Mouse (Mus musculus) lung, embryonic 14.5 days (tissue): ENCODE measurements around the gene Zfyve19. TPM values are rescaled to one million over a fixed set of nuclear protein-coding genes. Genes with fewer than 3 reads are reported as not detected.
A peak's percentile ranks its signal among the peaks of the same experiment; 100 is the strongest.

Experiments
- ATAC-seq: fragments of 200-750 bp; cut with Nextera tagmentation; 2 replicates; pipeline ENCODE4 v1.8.0; 2017; ENCODE audit warnings: mild to moderate bottlenecking, moderate TSS enrichment, moderate library complexity; ENCODE audit not compliant: insufficient read depth
- DNase-seq: peaks from one replicate; pipeline ENCODE4 v3.0.0-alpha.2; 2015
- H3K27ac ChIP-seq: fragments of 300-500 bp; sonication (generic); 2 replicates; pipeline ENCODE4 v1.5.1; 2014; ENCODE audit warnings: low read depth, mild to moderate bottlenecking, moderate library complexity
- H3K27me3 ChIP-seq: fragments of 300-500 bp; sonication (generic); 2 replicates; pipeline ENCODE4 v1.6.1; 2014; ENCODE audit warnings: low read length, control low read depth; ENCODE audit not compliant: insufficient read depth
- H3K36me3 ChIP-seq: fragments of 300-500 bp; sonication (generic); 2 replicates; pipeline ENCODE4 v1.6.1; 2014; ENCODE audit warnings: control low read depth; ENCODE audit not compliant: insufficient read depth
- H3K4me1 ChIP-seq: fragments of 300-500 bp; sonication (generic); 2 replicates; pipeline ENCODE4 v1.6.1; 2014; ENCODE audit warnings: antibody characterized with exemption, control low read depth; ENCODE audit not compliant: insufficient read depth
- H3K4me2 ChIP-seq: fragments of 300-500 bp; sonication (generic); 2 replicates; pipeline ENCODE4 v1.6.1; 2014; ENCODE audit warnings: mild to moderate bottlenecking
- H3K4me3 ChIP-seq: fragments of 300-500 bp; sonication (generic); 2 replicates; pipeline ENCODE4 v1.5.1; 2014; ENCODE audit warnings: low read depth, low read length
- H3K9ac ChIP-seq: fragments of 300-500 bp; sonication (generic); 2 replicates; pipeline ENCODE4 v1.6.1; 2014
- H3K9me3 ChIP-seq: fragments of 300-500 bp; sonication (generic); 2 replicates; pipeline ENCODE4 v1.6.1; 2016; ENCODE audit warnings: low read depth, low read length, control low read depth
- CTCF ChIP-seq: IDR thresholded peaks from 2 replicates; pipeline ENCODE4 v1.5.1; 2016; ENCODE audit warnings: antibody characterized with exemption, low read depth
- WGBS: fragments of 180-500 bp; shearing (Covaris S2); extraction: QIAGEN DNeasy Blood & Tissue Kit; methylation state at CpG from one replicate; pipeline ENCODE4 v1.1.7; 2014; 5-methylcytosine and 5-hydroxymethylcytosine counted together
- polyA plus RNA-seq: library from polyadenylated mRNA; unstranded; fragments of >200 nt; fragmentation: Nextera tagmentation; extraction: Ambion mirVana; gene quantifications from 2 replicates; pipeline ENCODE4 v1.2.1, GENCODE M21; 2014

Zfyve19 gene
- polyA plus RNA-seq, 1 experiment from 2014 or later, result 50.5 TPM

DNA sequence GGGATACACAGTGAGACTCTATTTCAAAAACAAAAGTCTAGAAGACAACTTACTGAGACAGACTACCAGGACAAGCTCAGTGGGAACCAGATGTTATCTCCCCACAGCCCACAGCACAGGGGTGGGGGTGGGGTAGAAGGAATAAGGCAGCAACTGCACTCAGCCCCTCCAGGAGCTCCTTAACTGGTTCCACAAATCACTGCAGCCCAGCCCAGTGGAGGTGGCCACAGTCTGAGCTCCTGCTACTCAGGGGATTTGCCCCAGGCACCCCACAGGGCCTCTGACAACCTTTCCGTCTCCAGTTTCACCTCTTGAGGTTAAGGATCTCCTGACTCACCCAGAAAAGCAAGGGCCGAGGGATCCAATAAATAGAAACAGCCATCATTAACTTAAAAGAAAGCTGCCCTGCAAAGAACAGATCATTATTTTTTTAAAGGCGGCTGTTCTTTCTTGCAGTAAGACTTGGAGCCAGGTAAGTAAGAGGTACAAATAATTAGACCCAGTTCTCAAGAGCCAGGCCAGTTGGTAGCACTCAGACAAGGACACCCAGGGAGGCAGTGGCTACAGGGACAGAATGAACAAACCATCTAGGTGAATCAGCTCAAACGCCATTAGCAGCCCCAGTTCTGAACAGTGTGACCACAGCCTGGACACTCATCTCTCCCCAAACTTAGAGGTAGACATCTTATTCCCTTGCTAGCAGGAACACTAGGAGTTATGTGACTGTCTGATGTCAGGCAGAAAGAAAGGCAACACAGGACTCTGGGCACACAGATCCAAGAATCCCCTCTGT is 11.9 kb upstream of the Zfyve19 start:
- H3K4me1 ChIP-seq, result no peaks in the 10 kb centered on the region
- ATAC-seq, result no peak
- no peak overlapping the region for H3K27ac ChIP-seq

DNA sequence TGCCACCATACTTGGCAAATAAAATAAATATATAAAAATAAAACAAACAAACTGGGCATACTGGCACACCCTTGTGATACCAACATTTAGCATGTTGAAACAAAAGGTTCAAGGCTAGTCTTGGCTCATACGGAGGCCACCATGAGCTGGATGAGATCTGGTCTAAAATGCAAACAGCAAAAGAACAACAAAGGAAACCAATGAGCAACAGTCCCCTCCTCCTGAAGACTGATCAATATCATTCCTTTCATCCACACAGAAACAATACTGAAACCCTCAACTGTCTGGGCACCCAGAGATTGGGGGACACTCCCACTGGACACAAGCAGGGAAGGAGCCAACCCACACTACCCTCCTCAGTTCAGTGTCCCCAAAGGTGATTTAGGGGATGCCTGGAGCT is 10.9 kb upstream of the Zfyve19 start:
- no peaks in the 10 kb centered on the region for H3K9me3 ChIP-seq
- H3K27ac ChIP-seq, result no peak overlapping the region
- DNase-seq, result no peak
- no peak overlapping the region for H3K4me2 ChIP-seq
- 74% methylated on average over 1 of the region's 1 CpGs for WGBS
- TF ChIP-seq CTCF, result no peak
- no peak for ATAC-seq
- H3K27me3 ChIP-seq, result no peaks in the 10 kb centered on the region
- no peaks in the 10 kb centered on the region for H3K36me3 ChIP-seq
- no peak overlapping the region for H3K9ac ChIP-seq
- no peaks in the 10 kb centered on the region for H3K4me1 ChIP-seq
- H3K4me3 ChIP-seq, result no peak overlapping the region

More for the DNA sequence above, 11.9 kb upstream of the Zfyve19 start:
- Histone ChIP-seq H3K36me3 (no peaks in the 10 kb centered on the region), H3K9me3 (no peaks in the 10 kb centered on the region), H3K27me3 (no peaks in the 10 kb centered on the region), H3K4me3 (no peak overlapping the region), H3K9ac (no peak overlapping the region), H3K4me2 (no peak overlapping the region)
- DNase-seq, result no peak
- 38% methylated on average over 4 of the region's 4 CpGs for WGBS
- TF ChIP-seq CTCF, result no peak

DNA sequence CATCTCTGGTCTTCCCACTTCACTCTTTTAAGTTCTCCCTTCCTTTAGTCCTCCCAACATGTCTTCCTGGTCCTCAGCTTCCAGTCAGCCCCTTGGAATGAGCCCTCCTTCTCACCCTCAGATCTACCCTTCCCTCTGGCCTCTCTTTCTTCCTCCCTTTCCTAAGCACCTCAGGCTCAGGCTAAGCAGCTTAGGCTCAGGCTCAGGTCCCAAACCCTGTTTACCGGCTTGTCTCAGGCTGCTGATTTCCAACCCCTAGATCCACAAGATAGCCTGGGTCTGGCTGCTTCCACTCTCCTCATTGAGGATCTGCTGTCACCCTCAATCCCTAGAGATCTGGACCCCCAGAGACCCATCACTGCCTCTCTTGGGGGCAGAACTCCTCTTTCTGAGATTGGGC is 10.4 kb upstream of the Zfyve19 start:
- no peaks in the 10 kb centered on the region for H3K9me3 ChIP-seq
- no peaks in the 10 kb centered on the region for H3K27me3 ChIP-seq
- no peak overlapping the region for H3K9ac ChIP-seq
- WGBS, result 26% methylated on average over 1 of the region's 1 CpGs
- no peak overlapping the region for H3K4me3 ChIP-seq
- H3K27ac ChIP-seq, result no peak overlapping the region
- no peaks in the 10 kb centered on the region for H3K36me3 ChIP-seq
- DNase-seq (no peak), ATAC-seq (no peak)
- no peak overlapping the region for H3K4me2 ChIP-seq
- no peak for TF ChIP-seq CTCF
- H3K4me1 ChIP-seq, result no peaks in the 10 kb centered on the region

DNA sequence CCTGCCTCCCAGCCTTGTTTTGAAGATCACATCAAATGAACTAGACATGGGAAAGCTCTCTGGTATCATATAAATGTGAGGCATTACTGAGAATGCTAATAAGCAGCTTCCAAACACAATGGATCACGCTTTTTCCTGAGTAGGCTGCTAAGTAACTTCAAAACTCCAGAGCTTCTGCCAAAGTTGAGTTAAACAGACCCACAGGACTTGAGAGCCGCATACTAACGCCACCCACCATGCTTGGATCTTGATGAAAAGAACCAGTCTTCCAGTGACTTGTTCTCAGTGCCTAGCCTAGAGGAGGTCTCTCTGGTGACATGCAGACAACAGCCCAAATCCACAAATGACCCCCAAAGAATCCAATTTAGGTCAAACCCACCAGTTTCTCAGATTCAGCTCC is 9.5 kb upstream of the Zfyve19 start:
- Histone ChIP-seq H3K4me1 (no peaks in the 10 kb centered on the region), H3K36me3 (no peaks in the 10 kb centered on the region), H3K27me3 (no peaks in the 10 kb centered on the region), H3K27ac (no peak overlapping the region), H3K4me3 (no peak overlapping the region), H3K4me2 (no peak overlapping the region), H3K9ac (no peak overlapping the region), H3K9me3 (no peaks in the 10 kb centered on the region)
- no peak for TF ChIP-seq CTCF
- WGBS, result 74% methylated on average over 3 of the region's 3 CpGs
- DNase-seq (no peak), ATAC-seq (no peak)

DNA sequence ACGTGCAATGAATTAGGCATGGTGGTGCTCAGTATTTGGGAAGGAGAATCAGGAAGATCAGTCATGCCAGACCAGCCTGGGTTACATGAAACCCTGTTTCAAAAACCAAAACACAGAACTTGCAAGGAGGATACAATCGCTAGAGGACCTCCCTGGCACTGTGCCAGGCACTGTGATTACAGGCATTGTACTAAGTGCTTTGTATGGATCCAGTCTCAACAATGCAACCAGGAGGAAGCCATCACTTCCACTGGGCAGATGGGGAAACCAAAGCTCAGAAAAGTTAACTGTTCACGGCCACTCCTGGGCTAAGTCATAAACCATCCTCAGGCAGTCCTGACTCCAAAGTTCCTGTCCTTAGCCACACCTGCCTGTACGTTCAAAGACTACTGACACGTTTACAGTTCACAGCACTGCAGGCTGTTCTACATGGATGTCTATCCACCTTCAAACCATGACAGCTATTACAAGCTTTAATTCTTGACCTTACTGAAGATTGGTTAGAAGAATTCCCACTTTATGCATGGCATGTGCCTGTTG is 5.4 kb upstream of the Zfyve19 start:
- H3K4me1 ChIP-seq, result no peaks in the 10 kb centered on the region
- WGBS, result 47% methylated on average over 5 of the region's 5 CpGs
- ATAC-seq, result no peak
- H3K4me2 ChIP-seq, result no peak overlapping the region
- no peaks in the 10 kb centered on the region for H3K9me3 ChIP-seq
- H3K9ac ChIP-seq, result no peak overlapping the region
- H3K4me3 ChIP-seq, result no peak overlapping the region
- DNase-seq, result peak; percentile 76
- no peak overlapping the region for H3K27ac ChIP-seq
- H3K36me3 ChIP-seq, result no peaks in the 10 kb centered on the region
- no peak for TF ChIP-seq CTCF
- no peaks in the 10 kb centered on the region for H3K27me3 ChIP-seq

DNA sequence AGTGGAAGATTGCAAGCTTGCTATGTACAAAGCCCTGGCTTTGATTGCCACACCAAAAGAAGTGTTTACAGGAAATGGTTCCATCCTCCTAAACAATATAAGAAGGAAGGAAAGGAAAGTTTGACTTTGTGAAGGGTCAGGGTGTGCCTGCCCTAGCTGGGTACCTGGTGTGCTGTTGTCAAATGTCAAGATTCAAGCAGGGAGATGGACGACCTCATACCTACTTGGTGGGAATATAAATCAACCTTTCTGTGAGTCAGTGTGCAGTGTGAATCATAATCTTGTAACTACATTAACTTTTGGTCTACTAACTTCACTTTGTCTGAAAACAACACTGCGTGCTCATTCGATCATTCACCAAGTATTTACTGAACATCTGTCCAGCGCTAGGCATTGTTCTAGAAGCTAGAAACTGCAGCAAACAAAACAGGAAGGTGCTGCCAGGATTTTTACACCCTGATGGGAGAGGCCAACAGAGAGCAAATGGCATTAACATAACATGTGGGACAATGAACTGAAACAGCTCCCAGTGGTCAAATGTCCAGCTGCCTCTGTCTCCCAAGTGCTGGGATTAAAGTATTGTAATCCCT is 4.5 kb upstream of the Zfyve19 start:
- WGBS, result 73% methylated on average over 4 of the region's 4 CpGs
- H3K4me2 ChIP-seq, result no peak overlapping the region
- H3K27ac ChIP-seq, result peak overlapping the region; percentile 42; the same call in 1 of the 2 replicates
- H3K9me3 ChIP-seq, result no peaks in the 10 kb centered on the region
- no peaks in the 10 kb centered on the region for H3K36me3 ChIP-seq
- TF ChIP-seq CTCF, result no peak
- DNase-seq (no peak), ATAC-seq (no peak)
- no peak overlapping the region for H3K4me3 ChIP-seq
- no peak overlapping the region for H3K9ac ChIP-seq
- no peaks in the 10 kb centered on the region for H3K4me1 ChIP-seq
- no peaks in the 10 kb centered on the region for H3K27me3 ChIP-seq

DNA sequence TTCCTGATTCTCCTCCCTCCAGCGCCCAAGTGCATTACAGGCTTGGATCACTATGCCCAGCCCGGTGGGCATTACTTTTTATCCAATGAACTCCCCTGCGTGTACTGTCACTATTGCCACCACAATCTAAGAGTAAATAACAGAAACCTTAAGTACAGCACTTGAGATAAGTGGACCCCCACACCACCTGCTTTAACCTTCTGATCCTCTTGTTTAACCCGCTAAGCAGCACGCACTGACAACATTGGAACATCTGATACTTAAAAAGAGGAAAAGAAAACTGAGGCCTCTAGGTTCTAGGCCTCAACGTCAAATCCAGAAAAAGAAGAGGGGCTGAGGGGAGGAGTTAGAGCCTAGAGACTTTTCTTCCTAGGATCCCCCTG is 465 bp upstream of the Zfyve19 start:
- Histone ChIP-seq H3K27me3 (no peaks in the 10 kb centered on the region), H3K36me3 (peaks cover 22% of the 10 kb centered on the region; the same call in 1 of the 2 replicates), H3K9ac (peak overlapping the region; percentile 56), H3K4me3 (peak overlapping the region; percentile 66), H3K9me3 (no peaks in the 10 kb centered on the region), H3K4me1 (no peaks in the 10 kb centered on the region), H3K4me2 (peak overlapping the region; percentile 71), H3K27ac (peak overlapping the region; percentile 91)
- DNase-seq (no peak), ATAC-seq (no peak; the same call in 1 of the 2 replicates)
- WGBS, result 21% methylated on average over 6 of the region's 6 CpGs
- no peak for TF ChIP-seq CTCF
